Mouse (Mus musculus) megakaryocyte, adult 5-6 weeks (primary cell): ENCODE results near the gene Tomm40l. TPM values are rescaled to one million over a fixed set of nuclear protein-coding genes. Genes with fewer than 3 reads are reported as not detected.

ENCODE experiments used
- total RNA-seq, 2 experiments: library from RNA; stranded (forward) in 1 of 2; stranded (reverse) in 1 of 2; fragments of 153-499, 151-499 nt in 1 of 2; fragments of 221-1000, 200-1000 nt in 1 of 2; gene quantifications; 2 replicates each; pipeline versions ENCODE4 v1.2.3 to v1.2.4; 2015 to 2017

The Tomm40l gene
- total RNA-seq, 2 experiments from 2014 or later: 8.2 to 14.4 TPM

Other genes starting within 250 kb of the Tomm40l start
- gene Fcgr2b, start 246.0 kb downstream of the Tomm40l start, total RNA-seq (2015): 226 and 271 TPM in 2 replicates
- gene Fcgr2b, start 246.0 kb downstream of the Tomm40l start, total RNA-seq (2017): 174 and 196 TPM in 2 replicates
- 34.6 and 34.8 TPM in 2 replicates for gene Fcgr4, start 203.6 kb downstream of the Tomm40l start, total RNA-seq (2015)
- gene Fcgr4, start 203.6 kb downstream of the Tomm40l start, total RNA-seq (2017): 30.0 and 47.4 TPM in 2 replicates
- gene Fcgr3, start 157.6 kb downstream of the Tomm40l start, total RNA-seq (2015): 499 and 513 TPM in 2 replicates
- 540 and 572 TPM in 2 replicates for gene Fcgr3, start 157.6 kb downstream of the Tomm40l start, total RNA-seq (2017)
- 0.91 and 1.0 TPM in 2 replicates for gene Cfap126, start 108.6 kb downstream of the Tomm40l start, total RNA-seq (2015)
- 0.59 TPM in 1 of 2 replicates, not detected in the other for gene Cfap126, start 108.6 kb downstream of the Tomm40l start, total RNA-seq (2017)
- gene Sdhc, start 71.9 kb downstream of the Tomm40l start, total RNA-seq (2015): 102 and 130 TPM in 2 replicates
- gene Sdhc, start 71.9 kb downstream of the Tomm40l start, total RNA-seq (2017): 34.5 and 43.0 TPM in 2 replicates
- not detected in 2 replicates for gene Mpz, start 71.8 kb downstream of the Tomm40l start, total RNA-seq (2015)
- not detected in 2 replicates for gene Mpz, start 71.8 kb downstream of the Tomm40l start, total RNA-seq (2017)
- gene Pcp4l1, start 26.2 kb downstream of the Tomm40l start, total RNA-seq (2015): 1.2 and 1.4 TPM in 2 replicates
- 0.44 and 0.73 TPM in 2 replicates for gene Pcp4l1, start 26.2 kb downstream of the Tomm40l start, total RNA-seq (2017)
- not detected in 2 replicates for gene Nr1i3, start 8.5 kb downstream of the Tomm40l start, total RNA-seq (2015)
- 0.04 TPM in 2 replicates for gene Nr1i3, start 8.5 kb downstream of the Tomm40l start, total RNA-seq (2017)
- gene Apoa2, start 2.5 kb upstream of the Tomm40l start, total RNA-seq (2015): 0.87 TPM in 1 of 2 replicates, not detected in the other
- gene Apoa2, start 2.5 kb upstream of the Tomm40l start, total RNA-seq (2017): not detected in 2 replicates
- gene Fcer1g, start 11.9 kb upstream of the Tomm40l start, total RNA-seq (2015): 2,036 and 2,044 TPM in 2 replicates
- 995 and 1,060 TPM in 2 replicates for gene Fcer1g, start 11.9 kb upstream of the Tomm40l start, total RNA-seq (2017)
- not detected in 2 replicates for gene Adamts4, start 27.9 kb upstream of the Tomm40l start, total RNA-seq (2015)
- 0.12 TPM in 1 of 2 replicates, not detected in the other for gene Adamts4, start 27.9 kb upstream of the Tomm40l start, total RNA-seq (2017)
- gene Ndufs2, start 28.9 kb upstream of the Tomm40l start, total RNA-seq (2015): 235 and 245 TPM in 2 replicates
- gene Ndufs2, start 28.9 kb upstream of the Tomm40l start, total RNA-seq (2017): 276 and 306 TPM in 2 replicates
- 17.8 and 20.4 TPM in 2 replicates for gene B4galt3, start 47.8 kb upstream of the Tomm40l start, total RNA-seq (2015)
- gene B4galt3, start 47.8 kb upstream of the Tomm40l start, total RNA-seq (2017): 28.5 and 33.5 TPM in 2 replicates
- 26.5 and 27.4 TPM in 2 replicates for gene Ppox, start 58.7 kb upstream of the Tomm40l start, total RNA-seq (2015)
- 14.5 and 18.0 TPM in 2 replicates for gene Ppox, start 58.7 kb upstream of the Tomm40l start, total RNA-seq (2017)
- 41.1 and 41.9 TPM in 2 replicates for gene Usp21, start 65.5 kb upstream of the Tomm40l start, total RNA-seq (2015)
- gene Usp21, start 65.5 kb upstream of the Tomm40l start, total RNA-seq (2017): 20.2 and 28.9 TPM in 2 replicates
- 95.3 and 105 TPM in 2 replicates for gene Ufc1, start 72.5 kb upstream of the Tomm40l start, total RNA-seq (2015)
- gene Ufc1, start 72.5 kb upstream of the Tomm40l start, total RNA-seq (2017): 54.6 and 78.6 TPM in 2 replicates
- 22.4 and 23.6 TPM in 2 replicates for gene Dedd, start 106.6 kb upstream of the Tomm40l start, total RNA-seq (2015)
- 12.1 and 13.1 TPM in 2 replicates for gene Dedd, start 106.6 kb upstream of the Tomm40l start, total RNA-seq (2017)
- 6.5 and 9.7 TPM in 2 replicates for gene Nit1, start 123.1 kb upstream of the Tomm40l start, total RNA-seq (2015)
- 37.1 and 39.2 TPM in 2 replicates for gene Nit1, start 123.1 kb upstream of the Tomm40l start, total RNA-seq (2017)
- 26.1 and 38.4 TPM in 2 replicates for gene Pfdn2, start 123.2 kb upstream of the Tomm40l start, total RNA-seq (2015)
- gene Pfdn2, start 123.2 kb upstream of the Tomm40l start, total RNA-seq (2017): 16.0 and 27.3 TPM in 2 replicates
- gene Klhdc9, start 138.3 kb upstream of the Tomm40l start, total RNA-seq (2015): 0.09 TPM in 1 of 2 replicates, not detected in the other
- gene Klhdc9, start 138.3 kb upstream of the Tomm40l start, total RNA-seq (2017): 0.16 and 0.59 TPM in 2 replicates
- gene Nectin4, start 147.6 kb upstream of the Tomm40l start, total RNA-seq (2015): 0.66 and 1.2 TPM in 2 replicates
- gene Nectin4, start 147.6 kb upstream of the Tomm40l start, total RNA-seq (2017): 1.3 and 2.1 TPM in 2 replicates
- 95.6 and 105 TPM in 2 replicates for gene Arhgap30, start 166.4 kb upstream of the Tomm40l start, total RNA-seq (2015)
- gene Arhgap30, start 166.4 kb upstream of the Tomm40l start, total RNA-seq (2017): 231 and 235 TPM in 2 replicates
- gene Usf1, start 188.8 kb upstream of the Tomm40l start, total RNA-seq (2015): 23.0 and 27.0 TPM in 2 replicates
- gene Usf1, start 188.8 kb upstream of the Tomm40l start, total RNA-seq (2017): 76.7 and 80.1 TPM in 2 replicates
- 3.8 and 4.1 TPM in 2 replicates for gene Tstd1, start 196.4 kb upstream of the Tomm40l start, total RNA-seq (2015)
- gene Tstd1, start 196.4 kb upstream of the Tomm40l start, total RNA-seq (2017): 0.61 and 5.1 TPM in 2 replicates
- 0.33 and 0.59 TPM in 2 replicates for gene F11r, start 215.0 kb upstream of the Tomm40l start, total RNA-seq (2015)
- gene F11r, start 215.0 kb upstream of the Tomm40l start, total RNA-seq (2017): not detected in 2 replicates